Mouse (Mus musculus) intestine, embryonic 14.5 days (tissue): ENCODE measurements around the gene Trim11. TPM values are rescaled to one million over a fixed set of nuclear protein-coding genes. Genes with fewer than 3 reads are reported as not detected.

ENCODE experiments used
- ATAC-seq: fragments of 200-750 bp; cut with Nextera tagmentation; replicated peaks from 2 replicates; pipeline ENCODE4 v1.8.0; 2017; ENCODE audit warnings: low read depth, moderate number of reproducible peaks, moderate TSS enrichment, moderate library complexity; ENCODE audit not compliant: low FRiP score, low TSS enrichment
- DNase-seq: peaks from one replicate; pipeline ENCODE4 v3.0.0-alpha.2; 2018; ENCODE audit warnings: low spot score
- H3K27ac ChIP-seq: fragments of 300-500 bp; sonication (generic); 2 replicates; pipeline ENCODE4 v1.5.1; 2014; ENCODE audit warnings: low read depth, mild to moderate bottlenecking, control low read depth
- H3K27me3 ChIP-seq: fragments of 300-500 bp; sonication (generic); replicated peaks from 2 replicates; pipeline ENCODE4 v1.6.1; 2014; ENCODE audit warnings: low read length, control low read depth; ENCODE audit not compliant: control insufficient read depth, insufficient read depth
- H3K36me3 ChIP-seq: fragments of 300-500 bp; sonication (generic); 2 replicates; pipeline ENCODE4 v1.6.1; 2014; ENCODE audit warnings: low read length, control low read depth; ENCODE audit not compliant: control insufficient read depth, insufficient read depth
- H3K4me1 ChIP-seq: fragments of 300-500 bp; sonication (generic); replicated peaks from 2 replicates; pipeline ENCODE4 v1.6.1; 2014; ENCODE audit warnings: low read length, control low read depth, mixed read lengths; ENCODE audit not compliant: control insufficient read depth, insufficient read depth
- H3K4me2 ChIP-seq: fragments of 300-500 bp; sonication (generic); 2 replicates; pipeline ENCODE4 v1.6.1; 2014; ENCODE audit warnings: low read length
- H3K4me3 ChIP-seq: fragments of 300-500 bp; sonication (generic); 2 replicates; pipeline ENCODE4 v1.5.1; 2014; ENCODE audit warnings: low read depth, low read length, control low read depth, mixed read lengths
- H3K9ac ChIP-seq: fragments of 300-500 bp; sonication (generic); 2 replicates; pipeline ENCODE4 v1.6.1; 2014; ENCODE audit warnings: mild to moderate bottlenecking, low read length
- H3K9me3 ChIP-seq: fragments of 300-500 bp; sonication (generic); 2 replicates; pipeline ENCODE4 v1.6.1; 2016; ENCODE audit warnings: low read length, control low read depth; ENCODE audit not compliant: control insufficient read depth
- WGBS: fragments of 180-500 bp; shearing (Covaris S2); extraction: QIAGEN DNeasy Blood & Tissue Kit; methylation state at CpG from one replicate; pipeline ENCODE4 v1.1.7; 2014; 5-methylcytosine and 5-hydroxymethylcytosine counted together
- microRNA-seq: library from miRNA; unstranded; fragments of <30 nt; microRNA quantifications from one replicate; pipeline ENCODE4, GENCODE M21; 2016
- polyA plus RNA-seq: library from polyadenylated mRNA; unstranded; fragments of >200 nt; fragmentation: Nextera tagmentation; extraction: Ambion mirVana; gene quantifications from 2 replicates; pipeline ENCODE4 v1.2.1, GENCODE M21; 2014

Trim11 gene
- polyA plus RNA-seq, 1 experiment from 2014 or later, result 16.5 TPM

DNA sequence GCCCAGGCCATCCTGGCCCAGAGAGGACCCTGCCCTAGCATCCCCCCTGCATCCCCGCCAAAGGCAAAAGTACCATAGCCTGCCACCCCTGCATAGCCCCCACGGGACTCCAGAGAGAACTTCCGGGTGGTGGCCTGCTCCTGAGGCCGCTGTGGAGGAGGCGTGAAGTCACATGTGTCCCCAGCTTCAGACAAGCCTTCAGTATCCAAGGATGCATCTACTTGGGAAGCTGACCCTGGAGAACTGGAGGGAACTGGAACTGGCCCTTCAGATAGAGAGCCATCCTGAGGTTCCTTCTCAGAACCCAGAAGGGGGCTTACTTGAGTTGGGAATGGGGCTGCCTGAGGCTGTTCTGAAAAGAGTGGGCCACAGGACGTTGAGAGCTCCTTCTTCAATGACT lies 21.9 kb downstream of the Trim11 start:
- ATAC-seq, result no peak
- Histone ChIP-seq H3K4me1 (no peaks in the 10 kb centered on the region; the same call in 1 of the 2 replicates), H3K36me3 (no peaks in the 10 kb centered on the region), H3K4me2 (no peak overlapping the region), H3K27me3 (0 out of 2 replicates have a peak, but pooled peaks cover 5% of the 10 kb centered on the region), H3K4me3 (no peak overlapping the region), H3K27ac (no peak overlapping the region), H3K9me3 (no peaks in the 10 kb centered on the region), H3K9ac (no peak overlapping the region)
- DNase-seq, result no peak
- 86% methylated on average over 6 of the region's 6 CpGs for WGBS

DNA sequence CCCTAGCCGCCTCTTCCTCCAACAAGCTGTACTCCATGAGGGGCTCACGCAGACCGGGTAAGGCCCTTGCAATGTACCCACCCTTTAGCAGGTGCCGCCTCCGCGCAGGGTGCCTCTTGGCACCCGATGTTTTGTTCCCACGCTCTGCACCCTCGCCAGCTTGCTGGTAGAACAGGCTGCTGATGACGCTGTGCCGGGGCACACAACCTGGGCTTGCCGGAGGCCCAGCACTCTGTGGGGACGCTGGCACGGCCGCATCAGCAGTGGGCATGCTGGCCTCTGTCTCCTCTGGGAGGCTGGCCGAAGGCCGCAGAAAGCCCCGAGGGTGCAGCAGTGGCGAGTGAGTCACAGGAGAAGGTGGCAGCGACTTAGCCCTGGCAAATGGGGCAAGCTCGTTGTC lies 22.7 kb downstream of the Trim11 start:
- Histone ChIP-seq H3K4me2 (no peak overlapping the region), H3K9me3 (no peaks in the 10 kb centered on the region), H3K36me3 (no peaks in the 10 kb centered on the region), H3K4me1 (no peaks in the 10 kb centered on the region; the same call in 1 of the 2 replicates), H3K9ac (no peak overlapping the region), H3K4me3 (no peak overlapping the region), H3K27ac (no peak overlapping the region), H3K27me3 (no peaks in the 10 kb centered on the region)
- no peak for ATAC-seq
- no peak for DNase-seq
- 93% methylated on average over 21 of the region's 21 CpGs for WGBS

- ATAC-seq, result no peak
- WGBS, result 73% methylated on average over 7 of the region's 7 CpGs
Measured at GRCm38 (mm10) chr11:59002327-59003079, 24.6 kb downstream of the Trim11 start.

GRCm38 (mm10) chr11:59015052-59015451 lies 37.2 kb downstream of the Trim11 start:
- Histone ChIP-seq H3K9me3 (no peaks in the 10 kb centered on the region), H3K36me3 (no peaks in the 10 kb centered on the region), H3K27ac (no peak overlapping the region), H3K4me3 (no peak overlapping the region), H3K27me3 (no peaks in the 10 kb centered on the region), H3K9ac (no peak overlapping the region), H3K4me1 (no peaks in the 10 kb centered on the region), H3K4me2 (no peak overlapping the region)
- ATAC-seq (no peak), DNase-seq (peak; percentile 60)
- 39% methylated on average over 9 of the region's 9 CpGs for WGBS

More at GRCm38 (mm10) chr11:59002327-59003079, 24.6 kb downstream of the Trim11 start:
- Histone ChIP-seq H3K4me1 (no peaks in the 10 kb centered on the region; the same call in 1 of the 2 replicates), H3K27me3 (no peaks in the 10 kb centered on the region), H3K4me2 (no peak overlapping the region), H3K9me3 (no peaks in the 10 kb centered on the region), H3K27ac (no peak overlapping the region), H3K36me3 (no peaks in the 10 kb centered on the region), H3K4me3 (no peak overlapping the region), H3K9ac (no peak overlapping the region)
- no peak for DNase-seq

- WGBS, result 58% methylated on average over 6 of the region's 6 CpGs
- no peak for DNase-seq
Measured at GRCm38 (mm10) chr11:59026411-59026810, 48.5 kb downstream of the Trim11 start.

GRCm38 (mm10) chr11:59029003-59029402 lies 51.1 kb downstream of the Trim11 start:
- WGBS, result 88% methylated on average over 13 of the region's 13 CpGs
- DNase-seq, result no peak
- ATAC-seq, result no peak
- Histone ChIP-seq H3K27ac (no peak overlapping the region), H3K9ac (no peak overlapping the region), H3K27me3 (no peaks in the 10 kb centered on the region), H3K4me2 (no peak overlapping the region), H3K9me3 (no peaks in the 10 kb centered on the region), H3K4me3 (no peak overlapping the region), H3K36me3 (no peaks in the 10 kb centered on the region), H3K4me1 (no peaks in the 10 kb centered on the region)

More at GRCm38 (mm10) chr11:59026411-59026810, 48.5 kb downstream of the Trim11 start:
- Histone ChIP-seq H3K27me3 (no peaks in the 10 kb centered on the region), H3K36me3 (no peaks in the 10 kb centered on the region), H3K27ac (no peak overlapping the region), H3K4me3 (no peak overlapping the region), H3K4me1 (no peaks in the 10 kb centered on the region), H3K9ac (no peak overlapping the region), H3K9me3 (no peaks in the 10 kb centered on the region), H3K4me2 (no peak overlapping the region)
- no peak for ATAC-seq

Small RNAs within 50 kb of the gene (microRNA-seq; reads per million reads assigned to microRNA genes)
- gene Gm44313, result not detected

Other genes starting within 250 kb of the Trim11 start
- gene Olfr317, start 238.9 kb upstream of the Trim11 start, polyA plus RNA-seq, result not detected in 2 replicates
- gene Olfr316, start 225.4 kb upstream of the Trim11 start, polyA plus RNA-seq, result not detected in 2 replicates
- not detected in 2 replicates for gene Olfr315, start 204.9 kb upstream of the Trim11 start, polyA plus RNA-seq
- not detected in 2 replicates for gene Olfr314, start 195.1 kb upstream of the Trim11 start, polyA plus RNA-seq
- gene Fam183b, start 176.1 kb upstream of the Trim11 start, polyA plus RNA-seq, result 40.1 and 47.1 TPM in 2 replicates
- gene Olfr313, start 163.1 kb upstream of the Trim11 start, polyA plus RNA-seq, result not detected in 2 replicates
- gene Olfr312, start 148.9 kb upstream of the Trim11 start, polyA plus RNA-seq, result not detected in 2 replicates
- gene Olfr311, start 138.8 kb upstream of the Trim11 start, polyA plus RNA-seq, result not detected in 2 replicates
- 9.4 and 10.6 TPM in 2 replicates for gene Gm12258, start 130.9 kb upstream of the Trim11 start, polyA plus RNA-seq
- gene 2810021J22Rik, start 110.9 kb upstream of the Trim11 start, polyA plus RNA-seq, result 7.1 and 10.4 TPM in 2 replicates
- gene Zfp39, start 73.9 kb upstream of the Trim11 start, polyA plus RNA-seq, result 6.7 and 7.2 TPM in 2 replicates
- gene Btnl10, start 60.2 kb upstream of the Trim11 start, polyA plus RNA-seq, result 0.05 TPM in 1 of 2 replicates, not detected in the other
- gene Rnf187, start 39.2 kb upstream of the Trim11 start, polyA plus RNA-seq, result 240 and 258 TPM in 2 replicates
- gene Hist3h2ba, start 29.2 kb upstream of the Trim11 start, polyA plus RNA-seq, result 24.9 and 26.3 TPM in 2 replicates
- 28.7 and 30.3 TPM in 2 replicates for gene Hist3h2a, start 23.4 kb upstream of the Trim11 start, polyA plus RNA-seq
- gene Trim17, start 23.4 kb upstream of the Trim11 start, polyA plus RNA-seq, result 0.24 and 0.28 TPM in 2 replicates
- gene Obscn, start 158.3 kb downstream of the Trim11 start, polyA plus RNA-seq, result 2.0 and 2.2 TPM in 2 replicates
- gene Iba57, start 185.6 kb downstream of the Trim11 start, polyA plus RNA-seq, result 2.4 and 3.1 TPM in 2 replicates
- 0.42 and 0.55 TPM in 2 replicates for gene Gjc2, start 205.1 kb downstream of the Trim11 start, polyA plus RNA-seq
- 142 and 143 TPM in 2 replicates for gene Guk1, start 214.1 kb downstream of the Trim11 start, polyA plus RNA-seq
- 107 and 117 TPM in 2 replicates for gene Mrpl55, start 224.4 kb downstream of the Trim11 start, polyA plus RNA-seq
- gene 2310033P09Rik, start 230.2 kb downstream of the Trim11 start, polyA plus RNA-seq, result 29.9 and 33.5 TPM in 2 replicates